Mouse (Mus musculus) bone marrow macrophage, adult 2 months (primary cell): ENCODE results near the gene Cfap43.

Experiments
- CTCF ChIP-seq: IDR thresholded peaks from 2 replicates; pipeline ENCODE4 v1.5.1; 2012; ENCODE audit warnings: low read depth, mild to moderate bottlenecking, low read length, moderate library complexity
- POLR2A ChIP-seq: IDR thresholded peaks from 2 replicates; pipeline ENCODE4 v1.6.1; 2012; ENCODE audit warnings: mild to moderate bottlenecking, low read depth, low read length, borderline replicate concordance

GRCm38 (mm10) chr19:47722471-47722870 is 196.6 kb downstream of the Cfap43 start:
- TF ChIP-seq CTCF (no peak), POLR2A (no peak)
